Mouse (Mus musculus) cerebellum, adult 2 months (tissue): ENCODE data around the gene Vars. TPM values are rescaled to one million over a fixed set of nuclear protein-coding genes. Genes with fewer than 3 reads are reported as not detected.
"Not testable (repeated sequence)": the region's sequence is repeated elsewhere in the genome, so short reads cannot be mapped to it uniquely, and the experiment has no call there.

Experiments used
- DNase-seq, 2 experiments: peaks; one replicate each; pipeline ENCODE4 v3.0.0; 2021
- H3K27ac ChIP-seq: fragments of 200-500 bp; 2 replicates; pipeline ENCODE4 v1.5.1; 2012; ENCODE audit warnings: low read length, control low read depth, inconsistent platforms; ENCODE audit not compliant: insufficient read depth
- H3K27me3 ChIP-seq: fragments of 200-500 bp; 2 replicates; pipeline ENCODE4 v1.6.1; 2012; ENCODE audit warnings: inconsistent platforms, mild to moderate bottlenecking, low read length, moderate library complexity; ENCODE audit not compliant: control insufficient read depth, insufficient read depth
- H3K4me1 ChIP-seq: fragments of 200-500 bp; 2 replicates; pipeline ENCODE4 v1.6.1; 2011; ENCODE audit warnings: low read length; ENCODE audit not compliant: control insufficient read depth, insufficient read depth
- H3K4me3 ChIP-seq: fragments of 200-500 bp; replicated peaks from 2 replicates; pipeline ENCODE3; 2011; ENCODE audit warnings: mild to moderate bottlenecking, low read depth, low read length, control low read depth; ENCODE audit not compliant: insufficient read depth
- CTCF ChIP-seq: fragments of 200-500 bp; IDR thresholded peaks from 2 replicates; pipeline ENCODE4 v1.5.1; 2011; ENCODE audit warnings: low read depth, mild to moderate bottlenecking, control low read depth, low read length, moderate library complexity, borderline replicate concordance; ENCODE audit not compliant: insufficient read depth
- POLR2A ChIP-seq: fragments of 200-500 bp; IDR thresholded peaks from 2 replicates; pipeline ENCODE4 v1.6.1; 2011; ENCODE audit warnings: low read length, control low read depth, borderline replicate concordance; ENCODE audit not compliant: insufficient read depth
- WGBS: fragments of 180-500 bp; shearing (Covaris S2); methylation state at CpG from one replicate; pipeline ENCODE4 v1.1.7; 2018; 5-methylcytosine and 5-hydroxymethylcytosine counted together
- polyA plus RNA-seq: library from polyadenylated mRNA; depleted of rRNA; stranded (reverse); fragments of >200 nt; gene quantifications from 2 replicates; pipeline ENCODE4 v1.2.3, GENCODE M21; 2012

Vars gene
- polyA plus RNA-seq, 1 experiment: 65.3 TPM

- under 1% methylated on average over 28 of the region's 33 CpGs for WGBS
- DNase-seq: peak; percentile 84 to 91
Observed at GRCm38 (mm10) chr17:34972069-34972749, 28.6 kb upstream of the Vars start, which contains the start of the genes Hspa1a and Hspa1l. Gene Hspa1a, minus strand, starts transcription at chr17:34972156. Gene Hspa1l, plus strand, starts transcription at chr17:34972703.

GRCm38 (mm10) chr17:34975581-34976492, 24.9 kb upstream of the Vars start:
- H3K27ac ChIP-seq: no peak overlapping the region
- no peak for TF ChIP-seq CTCF
- DNase-seq: no peak
- no peak overlapping the region for H3K4me3 ChIP-seq
- WGBS: 77% methylated on average over 3 of the region's 3 CpGs
- H3K27me3 ChIP-seq: no peaks in the 10 kb centered on the region
- peaks cover under 1% of the 10 kb centered on the region; the same call in 1 of the 2 replicates for H3K4me1 ChIP-seq

More at GRCm38 (mm10) chr17:34972069-34972749, 28.6 kb upstream of the Vars start, which contains the start of the genes Hspa1a and Hspa1l:
- H3K4me3 ChIP-seq: peak within 1 kb of the TSS; percentile 66
- not testable (repeated sequence) for H3K27me3 ChIP-seq, H3K4me1 ChIP-seq, H3K27ac ChIP-seq
- peak; percentile 56; the same call in 1 of the 2 replicates for TF ChIP-seq POLR2A

DNA sequence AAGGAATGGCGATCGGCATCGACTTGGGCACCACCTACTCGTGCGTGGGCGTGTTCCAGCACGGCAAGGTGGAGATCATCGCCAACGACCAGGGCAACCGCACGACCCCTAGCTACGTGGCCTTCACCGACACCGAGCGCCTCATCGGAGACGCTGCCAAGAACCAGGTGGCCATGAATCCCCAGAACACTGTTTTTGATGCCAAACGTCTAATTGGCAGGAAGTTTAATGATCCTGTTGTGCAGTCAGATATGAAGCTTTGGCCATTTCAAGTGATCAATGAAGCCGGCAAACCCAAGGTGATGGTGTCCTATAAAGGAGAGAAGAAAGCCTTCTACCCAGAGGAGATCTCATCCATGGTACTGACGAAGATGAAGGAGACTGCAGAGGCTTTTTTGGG, 23.8 kb upstream of the Vars start:
- H3K27ac ChIP-seq: no peak overlapping the region
- no peaks in the 10 kb centered on the region for H3K27me3 ChIP-seq
- H3K4me1 ChIP-seq: peaks cover 3% of the 10 kb centered on the region; the same call in 1 of the 2 replicates
- DNase-seq: no peak
- no peak overlapping the region for H3K4me3 ChIP-seq
- TF ChIP-seq CTCF (no peak), POLR2A (no peak)
- 80% methylated on average over 20 of the region's 20 CpGs for WGBS

- no peak for DNase-seq
- Histone ChIP-seq H3K4me1 (peaks cover 3% of the 10 kb centered on the region; the same call in 1 of the 2 replicates), H3K4me3 (no peak overlapping the region), H3K27ac (no peak overlapping the region), H3K27me3 (no peaks in the 10 kb centered on the region)
- no peak for TF ChIP-seq CTCF
- TF ChIP-seq POLR2A: no peak
- 89% methylated on average over 27 of the region's 27 CpGs for WGBS
Observed at GRCm38 (mm10) chr17:34978239-34978638, 22.5 kb upstream of the Vars start.

- no peak overlapping the region for H3K4me3 ChIP-seq
- H3K4me1 ChIP-seq: peaks cover 3% of the 10 kb centered on the region; the same call in 1 of the 2 replicates
- no peak for TF ChIP-seq POLR2A
- no peak for TF ChIP-seq CTCF
- DNase-seq: no peak
- H3K27me3 ChIP-seq: no peaks in the 10 kb centered on the region
- H3K27ac ChIP-seq: no peak overlapping the region
- 92% methylated on average over 4 of the region's 4 CpGs for WGBS
Observed at GRCm38 (mm10) chr17:34979631-34980030, 21.2 kb upstream of the Vars start.

DNA sequence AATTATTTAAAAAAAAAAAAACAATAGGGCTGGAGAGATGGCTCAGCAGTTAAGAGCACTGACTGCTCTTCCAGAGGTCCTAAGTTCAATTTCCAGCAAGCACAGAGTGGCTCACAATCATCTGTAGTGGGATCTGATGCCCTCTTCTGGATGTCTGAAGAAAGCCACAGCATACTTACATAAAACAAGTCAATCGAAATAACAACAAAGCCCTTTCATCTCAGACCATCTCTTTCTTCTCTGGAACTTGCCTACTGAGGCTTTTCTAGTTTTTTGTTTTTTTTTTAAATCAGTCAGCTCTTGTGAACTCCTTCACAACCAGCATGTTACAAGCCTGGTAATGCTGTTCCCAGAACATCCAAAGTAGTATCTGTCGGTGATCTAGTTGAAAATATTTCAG, 20.1 kb upstream of the Vars start:
- peak overlapping the region; percentile 64; the same call in 1 of the 2 replicates for H3K27ac ChIP-seq
- no peak for TF ChIP-seq POLR2A
- TF ChIP-seq CTCF: peak; percentile 38; the same call in 1 of the 2 replicates
- H3K27me3 ChIP-seq: no peaks in the 10 kb centered on the region
- H3K4me1 ChIP-seq: peaks cover 3% of the 10 kb centered on the region; the same call in 1 of the 2 replicates
- DNase-seq: peak in 1 of 2 experiments; percentile 66
- H3K4me3 ChIP-seq: peak overlapping the region; percentile 45
- WGBS: 4% methylated on average over 2 of the region's 2 CpGs

DNA sequence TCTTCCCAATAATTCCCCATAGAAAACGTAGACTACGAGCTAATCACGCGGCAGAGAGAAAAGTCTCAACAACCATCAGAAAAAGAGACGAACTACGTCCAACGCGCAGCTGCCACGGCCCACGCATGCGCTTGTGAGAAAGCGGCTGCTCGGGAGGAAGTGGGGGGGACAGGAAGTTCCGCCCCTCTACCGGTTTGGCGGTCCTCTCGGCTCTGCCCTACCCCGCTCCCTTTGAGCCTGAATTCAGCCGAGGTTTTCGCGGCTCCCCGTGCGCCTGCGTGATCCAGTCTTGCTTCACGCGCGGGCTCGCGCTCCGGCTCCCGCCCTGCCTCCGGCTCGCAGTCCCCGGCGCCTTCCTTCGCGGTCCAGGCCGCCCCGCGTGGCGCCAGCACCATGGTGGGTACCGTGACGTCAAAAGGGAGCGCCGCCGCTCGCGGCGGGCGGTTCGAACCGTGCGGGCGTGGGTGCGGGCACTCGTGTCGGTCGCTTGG, 19.1 kb upstream of the Vars start, which contains the start of gene Lsm2:
Gene Lsm2, plus strand, starts transcription at position 173 of the 491 bp plus-strand sequence.
- Histone ChIP-seq H3K4me3 (peak within 1 kb of the TSS; percentile 75), H3K27ac (peak within 1 kb of the TSS; percentile 89), H3K27me3 (no peaks in the 10 kb centered on the region), H3K4me1 (peaks cover 3% of the 10 kb centered on the region; the same call in 1 of the 2 replicates)
- peak; percentile 94 to 95 for DNase-seq
- TF ChIP-seq CTCF (no peak), POLR2A (peak; percentile 98)
- WGBS: under 1% methylated on average over 58 of the region's 58 CpGs
